Mouse (Mus musculus): ENCODE measurements around the gene Hcfc1r1.

- TF ChIP-seq CTCF (IDR thresholded peaks at IDR 0.05; ENCODE audit: low read depth) (no peak), EP300 (optimal IDR thresholded peaks at IDR 0.05) (no peak)
Observed at GRCm38 (mm10) chr17:23653324-23653723, 20.1 kb upstream of the Hcfc1r1 start.

Data from stomach, postnatal 0 days (tissue).